Mouse (Mus musculus) liver, adult 2 months (tissue): ENCODE measurements at regions not wholly inside any gene's neighbourhood (a gene's known extent, or its start where the extent isn't known, plus 50 kb on each side); places are given as distances from the start of the nearest gene placed in this dataset.

Source experiments
- CTCF ChIP-seq: fragments of 200-500 bp; IDR thresholded peaks from 2 replicates; pipeline ENCODE4 v1.5.1; 2011; ENCODE audit warnings: low read depth, low read length, control low read depth
- POLR2A ChIP-seq: fragments of 200-500 bp; IDR thresholded peaks from 2 replicates; pipeline ENCODE4 v1.6.1; 2011; ENCODE audit warnings: low read length, control low read depth; ENCODE audit not compliant: insufficient read depth; ENCODE audit errors: extremely low read depth

DNA sequence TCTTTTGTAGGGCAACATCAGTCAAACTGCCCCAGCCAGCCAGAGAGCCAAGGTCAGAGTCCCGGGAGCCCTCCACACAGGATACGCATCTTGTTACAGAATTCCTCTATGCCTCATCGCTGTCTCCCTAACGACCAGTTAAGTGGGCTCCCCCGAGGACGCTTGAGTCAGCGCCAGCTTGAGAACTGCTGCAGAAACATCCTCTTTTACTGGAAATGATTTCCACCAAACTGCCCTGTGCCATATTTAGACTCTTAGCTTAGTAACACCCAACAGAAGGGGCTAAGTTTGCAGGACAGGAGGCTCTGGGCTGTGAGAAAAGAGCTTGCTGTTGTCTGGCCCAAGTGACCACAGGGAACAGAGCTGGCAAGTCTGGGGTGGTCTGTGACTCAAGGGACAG, 357.0 kb downstream of the Setd4 start:
- TF ChIP-seq CTCF (no peak), POLR2A (no peak)
